Mouse (Mus musculus) erythroblast, adult 5-6 weeks (primary cell): ENCODE measurements around the gene Matn3. TPM values are rescaled to one million over a fixed set of nuclear protein-coding genes. Genes with fewer than 3 reads are reported as not detected.

Source experiments
- ATAC-seq: replicated peaks from 2 replicates; pipeline ENCODE4 v1.8.0; 2016; ENCODE audit warnings: moderate number of reproducible peaks, mild to moderate bottlenecking, moderate TSS enrichment, inconsistent platforms; ENCODE audit not compliant: poor library complexity, low FRiP score, severe bottlenecking
- total RNA-seq, 2 experiments: library from RNA; stranded (forward) in 1 of 2; stranded (reverse) in 1 of 2; fragments of 150-400 nt in 1 of 2; fragments of 200-764, 138-1000 nt in 1 of 2; gene quantifications; 2 replicates each; pipeline versions ENCODE4 v1.2.3 to v1.2.4; 2015 to 2017; ENCODE audit warnings: low replicate concordance in 2 of 2

Matn3 gene
- total RNA-seq (2015; ENCODE audit: low replicate concordance) = not detected in 2 replicates
- not detected in 2 replicates for total RNA-seq (2017; ENCODE audit: low replicate concordance)

DNA sequence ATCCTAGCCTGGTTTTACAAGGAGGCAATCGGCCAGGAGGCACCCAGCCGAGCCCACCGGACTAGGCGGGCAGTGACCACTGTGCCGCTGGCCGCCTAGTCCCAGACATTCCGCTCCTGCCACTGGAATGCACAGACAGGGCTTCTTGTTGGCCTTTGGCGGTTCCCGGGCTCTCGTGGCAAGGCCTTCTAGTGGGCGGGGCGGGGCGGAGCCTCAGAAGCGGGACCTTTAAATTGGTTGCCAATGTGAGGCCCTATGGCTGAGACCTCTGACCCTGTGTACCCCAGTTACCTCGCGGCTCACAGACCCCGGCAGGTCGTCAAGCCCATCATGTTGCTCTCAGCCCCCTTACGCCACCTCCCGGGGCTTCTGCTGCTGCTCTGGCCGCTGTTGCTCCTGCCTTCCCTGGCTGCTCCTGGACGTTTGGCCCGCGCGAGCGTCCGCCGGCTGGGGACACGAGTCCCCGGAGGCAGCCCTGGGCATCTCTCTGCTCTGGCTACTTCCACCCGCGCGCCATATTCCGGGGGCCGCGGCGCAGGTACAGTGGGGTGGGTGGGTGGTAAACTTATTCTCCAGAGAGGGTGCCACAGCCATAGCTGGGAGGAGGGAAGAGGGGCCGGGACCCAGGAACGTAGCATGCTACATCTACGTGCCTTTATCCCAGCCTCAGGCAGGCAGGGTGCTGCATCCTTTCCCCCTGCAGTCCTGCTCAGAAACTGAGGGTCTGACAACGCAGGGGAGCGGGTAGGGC lies at the start of gene Matn3:
Gene Matn3 (plus strand): TSS at position 216 of the 751 bp plus-strand sequence.
- peak; percentile 60; the same call in 1 of the 2 replicates for ATAC-seq

DNA sequence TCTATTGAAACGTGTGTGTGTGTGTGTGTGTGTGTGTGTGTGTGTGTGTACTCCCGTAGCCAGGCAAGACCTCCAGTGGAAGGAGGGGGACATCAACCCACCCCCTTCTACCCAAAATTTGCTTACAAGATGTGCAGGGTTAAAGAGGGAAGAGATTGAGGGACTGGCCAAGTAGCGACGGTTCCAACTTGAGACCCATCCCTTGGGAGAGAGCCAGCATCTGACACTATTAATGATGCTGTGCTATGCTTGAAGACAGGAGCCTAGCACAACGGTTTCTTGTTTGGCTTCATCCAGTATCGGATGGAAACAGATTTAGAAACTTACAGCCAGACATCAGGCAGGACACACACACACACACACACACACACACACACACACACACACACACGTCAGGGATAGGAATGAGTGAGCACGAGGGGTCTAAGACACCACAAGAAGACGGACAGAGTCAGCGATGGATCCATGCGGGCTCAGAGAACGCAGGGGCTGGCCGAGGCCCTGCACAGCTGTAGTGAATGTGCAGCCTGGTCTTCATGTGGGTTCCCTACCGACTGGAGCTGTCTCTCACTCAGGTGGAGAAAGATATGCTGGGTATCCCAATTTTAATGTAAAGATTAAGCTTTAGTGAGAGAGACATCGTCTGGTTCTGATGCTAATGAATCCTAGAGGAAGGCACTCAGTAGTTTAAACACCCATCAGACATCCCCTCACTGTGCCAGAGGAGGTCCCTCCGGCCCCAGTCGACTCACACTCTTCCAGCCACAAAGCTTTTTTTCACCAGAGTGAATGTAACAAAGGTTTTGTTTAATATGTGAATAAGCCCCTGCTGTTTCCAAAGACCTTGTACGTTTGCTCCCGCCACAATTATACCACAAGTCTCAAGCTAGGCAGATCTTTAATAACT lies 48.6 kb upstream of the Matn3 start:
- no peak for ATAC-seq

DNA sequence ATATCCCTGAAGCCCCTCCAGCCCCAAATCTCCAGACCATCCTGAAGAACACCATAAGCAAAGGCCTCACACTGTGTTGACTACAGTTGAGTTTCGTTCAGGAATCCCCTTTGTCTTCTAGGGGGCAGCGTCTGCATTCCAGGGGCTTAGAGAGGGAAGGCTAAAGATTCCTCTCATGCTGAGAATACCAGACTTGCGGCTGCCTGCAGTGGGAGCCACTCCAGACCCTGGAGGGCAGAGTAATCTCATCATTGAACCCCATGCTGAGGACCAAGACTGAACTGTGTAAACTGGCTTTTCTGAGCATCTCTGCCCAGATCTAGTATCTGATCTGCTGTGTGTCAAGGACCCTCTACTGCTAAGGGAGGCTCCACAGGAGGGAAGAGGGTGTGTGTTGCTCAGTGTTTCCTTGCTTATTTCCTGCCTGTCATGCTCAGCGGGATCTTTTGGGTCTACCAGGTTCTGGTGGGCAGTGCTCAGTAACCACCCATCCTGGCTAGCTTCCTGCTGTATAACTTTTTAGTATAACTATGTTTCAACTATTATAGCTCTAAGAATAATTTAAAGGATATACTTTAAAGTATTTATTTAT lies 47.5 kb upstream of the Matn3 start:
- ATAC-seq = no peak

DNA sequence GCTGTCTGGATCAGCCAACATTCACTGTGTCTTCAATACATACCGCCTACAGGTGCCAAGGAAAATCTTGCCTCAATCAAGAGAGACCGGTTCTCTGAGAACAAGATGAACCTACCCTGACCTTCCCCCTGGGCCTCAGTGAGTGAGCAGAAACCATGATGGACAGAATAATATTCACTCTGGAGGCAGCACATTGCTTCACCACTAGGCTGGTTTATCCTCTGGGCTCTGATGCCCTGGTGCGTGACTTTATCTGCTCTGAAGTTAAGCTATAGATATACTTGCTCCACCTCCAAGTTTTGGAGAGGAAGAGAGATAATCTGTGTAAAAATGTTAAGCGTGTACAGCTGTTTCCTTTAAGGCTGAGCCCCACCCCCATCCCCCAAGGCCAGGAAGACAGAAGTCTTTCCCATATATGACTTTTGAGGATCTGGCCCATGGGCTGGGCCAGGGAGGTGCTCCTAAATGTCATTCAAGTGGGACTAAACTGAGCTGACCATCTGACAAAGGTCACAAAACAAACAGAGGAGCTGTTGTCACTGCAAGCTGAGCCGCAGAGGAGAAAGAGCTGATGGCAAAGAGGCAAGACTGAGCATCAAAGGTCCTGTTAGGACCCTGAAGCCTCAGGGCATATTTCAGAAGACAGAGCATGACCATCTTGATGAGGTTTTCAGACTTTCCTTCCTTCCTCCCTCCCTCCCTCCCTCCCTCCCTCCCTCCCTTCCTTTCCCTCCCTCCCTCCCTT lies 46.6 kb upstream of the Matn3 start:
- ATAC-seq = no peak

DNA sequence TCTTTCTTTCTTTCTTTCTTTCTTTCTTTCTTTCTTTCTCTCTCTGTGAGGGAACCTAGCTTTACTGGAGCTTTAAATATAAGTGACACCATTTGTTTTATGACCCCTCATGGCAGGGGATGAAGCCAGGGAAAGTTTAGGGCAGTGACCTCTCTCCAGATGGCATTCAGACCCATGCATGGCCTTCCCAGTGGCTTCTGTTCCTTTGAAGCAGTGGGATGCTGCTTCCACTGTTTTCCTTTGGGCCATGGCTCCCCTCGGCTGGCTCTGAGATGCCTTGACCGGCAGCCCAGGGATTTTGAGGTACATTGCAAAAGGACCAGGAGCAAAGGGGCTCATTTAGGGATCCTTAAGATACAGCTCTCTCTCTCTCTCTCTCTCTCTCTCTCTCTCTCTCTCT lies 45.8 kb upstream of the Matn3 start:
- no peak for ATAC-seq

DNA sequence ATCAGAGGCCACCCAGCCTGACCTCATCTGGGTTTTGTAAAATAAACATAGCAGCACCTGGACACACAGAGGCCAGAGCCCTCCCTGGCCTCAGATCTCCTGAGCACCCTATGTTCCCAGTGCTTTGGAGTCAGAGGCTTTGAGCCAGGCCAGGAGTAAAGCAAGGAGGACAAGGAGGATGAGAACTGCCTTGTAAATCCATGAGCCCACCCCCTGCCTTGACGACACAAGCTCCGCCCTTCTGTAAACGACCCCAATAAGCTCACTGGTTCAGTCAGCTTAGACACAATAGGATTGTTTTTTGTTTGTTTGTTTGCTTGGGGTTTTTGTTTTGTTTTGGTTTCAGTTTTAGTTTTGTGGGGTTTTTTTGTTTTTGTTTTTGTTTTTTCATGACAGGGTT lies 45.2 kb upstream of the Matn3 start:
- no peak for ATAC-seq

DNA sequence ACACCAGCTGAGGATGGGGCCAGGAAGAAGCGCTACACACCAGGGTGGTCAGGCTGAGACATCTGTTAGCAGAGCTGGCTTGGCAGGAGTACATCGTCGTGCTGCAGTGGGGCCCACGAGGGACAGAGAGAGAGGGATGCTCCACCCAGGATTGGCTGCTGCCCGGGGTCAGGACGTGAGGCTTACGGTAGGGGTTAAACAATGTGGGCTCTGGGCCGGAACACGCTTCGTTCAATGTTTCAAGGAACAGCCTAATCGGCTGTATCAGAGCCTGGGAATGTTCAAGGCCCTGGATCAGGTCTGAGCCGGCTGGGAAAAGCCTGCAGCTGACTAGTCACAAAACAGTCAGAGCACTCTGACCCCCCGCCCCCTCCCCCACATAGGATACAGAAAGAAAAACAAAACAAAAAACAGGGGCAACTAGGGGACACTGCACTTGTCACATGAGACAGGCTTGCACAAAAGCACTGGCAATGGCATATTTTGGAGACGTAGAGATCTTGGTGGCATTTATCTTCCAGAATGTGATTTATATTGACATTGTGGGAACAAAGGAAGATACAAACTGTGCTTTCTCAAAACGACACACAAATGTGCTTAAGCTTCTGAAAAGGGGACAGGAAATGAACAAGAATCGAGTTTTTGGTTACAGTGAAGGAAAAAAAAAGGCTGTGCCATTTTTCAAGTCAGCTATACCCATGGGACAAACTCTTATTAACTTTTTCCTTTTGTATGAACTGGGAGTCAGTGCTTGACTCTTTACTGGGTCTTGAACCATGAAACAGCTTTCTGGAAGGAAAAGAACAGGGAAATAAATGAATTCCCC lies 34.7 kb upstream of the Matn3 start:
- ATAC-seq = no peak

DNA sequence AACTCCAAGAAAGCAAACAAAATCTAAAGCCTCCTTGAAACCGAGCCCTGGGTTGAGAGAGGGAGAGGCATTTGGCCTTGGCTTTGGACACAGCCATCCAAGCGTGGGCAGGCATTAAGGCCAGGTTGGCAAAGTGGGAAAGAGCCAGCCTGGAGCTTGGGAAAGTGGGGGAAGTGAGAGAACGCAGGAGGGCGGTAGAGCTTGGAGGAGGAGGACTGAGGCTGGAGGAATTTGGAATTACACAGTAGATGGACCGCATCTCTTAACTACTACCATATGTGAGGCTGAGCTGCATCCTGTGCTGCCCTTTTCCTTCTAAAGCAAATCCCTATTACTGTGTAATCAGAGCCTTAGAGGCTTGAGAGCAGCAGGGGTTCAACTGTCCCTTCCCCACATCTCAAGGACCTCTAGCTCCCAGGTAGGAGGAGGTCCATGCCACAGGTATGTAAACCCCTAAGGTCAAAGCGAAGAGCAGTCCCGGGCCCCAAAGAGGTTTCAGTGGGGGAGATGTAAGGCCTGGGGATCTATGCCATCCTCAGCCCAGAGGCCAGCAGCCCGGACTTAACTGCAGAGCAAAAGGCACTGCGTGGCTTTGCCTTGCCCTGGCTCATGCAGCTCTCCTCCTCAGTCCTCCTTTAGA lies 33.9 kb upstream of the Matn3 start:
- no peak; the same call in 1 of the 2 replicates for ATAC-seq

DNA sequence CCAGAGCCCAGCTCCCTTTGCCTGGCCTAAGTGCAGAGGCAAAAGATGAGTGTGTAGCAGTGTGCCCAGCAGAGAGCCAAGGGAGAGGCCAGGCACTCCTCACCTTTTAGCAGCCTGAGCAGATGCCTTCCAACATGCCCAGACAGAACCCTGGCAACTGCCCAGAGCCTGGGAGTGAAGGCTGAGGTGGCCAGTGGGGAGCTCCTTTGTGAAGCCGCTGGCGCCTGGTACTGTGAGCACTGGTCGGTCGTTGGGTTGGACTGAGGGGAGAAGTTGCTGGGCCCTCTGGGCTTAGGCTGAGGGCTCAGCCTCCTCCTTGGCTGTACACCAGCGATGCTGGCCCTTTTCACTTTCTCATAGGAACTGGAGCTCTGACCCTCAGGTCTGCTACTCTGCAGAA lies 31.4 kb upstream of the Matn3 start:
- ATAC-seq = no peak

DNA sequence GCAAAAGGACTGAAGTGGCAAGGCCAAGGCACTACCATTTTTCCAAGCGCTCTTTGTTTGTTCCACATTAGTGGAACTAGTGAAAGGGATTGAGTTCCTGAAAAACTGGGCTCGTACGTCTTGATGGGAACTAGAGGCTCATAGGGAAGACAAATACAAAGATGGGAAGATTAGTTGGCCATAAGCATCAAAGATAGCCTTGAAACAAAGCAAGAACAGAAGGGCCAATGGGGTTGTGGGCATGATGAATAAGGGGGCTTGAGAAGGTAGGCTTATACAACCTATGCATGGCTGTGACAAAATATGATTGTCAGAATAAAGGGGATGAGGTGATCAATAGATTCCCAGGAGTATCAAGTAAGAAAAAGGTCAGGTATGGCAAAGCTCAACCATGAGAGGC lies 28.5 kb upstream of the Matn3 start:
- no peak for ATAC-seq

DNA sequence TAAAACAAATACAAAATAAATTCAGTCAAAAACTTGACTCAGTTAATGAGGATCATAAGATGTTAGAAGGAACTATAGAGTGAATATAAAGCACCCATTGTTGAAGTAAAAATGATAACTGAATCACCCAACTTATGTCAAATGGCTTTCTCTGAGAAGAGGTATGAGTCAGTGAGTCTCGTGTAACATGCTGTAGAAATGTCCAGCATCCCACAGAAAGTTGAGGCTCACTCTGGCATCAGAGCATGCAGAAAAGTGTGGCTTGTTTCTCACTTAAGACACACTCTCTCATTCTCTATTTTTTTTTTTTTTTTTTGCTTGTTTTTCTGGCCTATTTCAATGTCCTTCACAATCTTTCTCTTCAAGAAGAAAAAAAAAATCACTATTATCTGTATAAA lies 26.7 kb upstream of the Matn3 start:
- no peak for ATAC-seq

DNA sequence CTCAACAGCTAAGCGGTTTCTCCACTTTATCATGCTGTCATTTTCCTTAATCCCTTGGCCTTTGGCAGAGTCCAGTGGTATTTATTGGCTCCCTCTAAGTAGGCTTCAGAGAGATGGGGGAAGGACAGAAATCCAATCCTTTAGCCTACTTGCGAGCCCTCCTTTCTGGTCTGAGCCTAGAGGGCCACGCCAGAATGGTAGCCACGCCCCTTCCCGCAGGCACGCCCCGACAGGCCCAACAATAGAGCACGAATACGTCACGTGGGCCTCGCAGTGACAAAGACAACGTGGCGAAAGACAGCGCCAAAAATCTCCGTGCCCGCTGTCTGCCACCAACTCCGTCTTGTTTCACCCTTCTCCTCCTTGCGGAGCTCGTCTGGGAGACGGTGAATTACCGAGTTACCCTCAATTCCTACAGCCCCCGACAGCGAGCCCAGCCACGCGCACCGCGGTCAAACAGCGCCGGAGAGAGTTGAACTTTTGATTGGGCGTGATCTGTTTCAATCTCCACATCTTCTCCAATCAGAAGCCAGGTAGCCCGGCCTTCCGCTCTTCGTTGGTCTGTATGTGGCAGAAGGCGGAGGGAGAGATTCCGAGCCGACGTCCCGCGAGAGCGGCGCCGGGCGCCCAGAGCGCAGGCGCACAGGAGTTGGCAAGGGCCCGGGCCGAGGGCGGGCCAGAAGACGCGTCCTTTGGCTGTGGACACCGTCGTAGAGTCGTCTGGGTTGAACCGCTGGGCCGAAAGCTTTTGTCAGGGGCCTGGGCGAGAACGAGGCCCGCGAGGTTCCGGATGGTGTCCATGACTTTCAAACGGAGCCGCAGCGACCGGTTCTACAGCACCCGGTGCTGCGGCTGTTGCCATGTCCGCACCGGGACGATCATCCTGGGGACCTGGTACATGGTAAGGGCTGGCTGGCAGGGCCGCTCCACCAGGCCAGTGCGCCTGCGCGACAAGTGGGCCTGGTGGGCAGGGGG lies 26.0 kb upstream of the Matn3 start, which contains the start of gene Laptm4a:
Gene Laptm4a (plus strand): TSS at position 271 of the 975 bp plus-strand sequence.
- peak; percentile 88 for ATAC-seq

DNA sequence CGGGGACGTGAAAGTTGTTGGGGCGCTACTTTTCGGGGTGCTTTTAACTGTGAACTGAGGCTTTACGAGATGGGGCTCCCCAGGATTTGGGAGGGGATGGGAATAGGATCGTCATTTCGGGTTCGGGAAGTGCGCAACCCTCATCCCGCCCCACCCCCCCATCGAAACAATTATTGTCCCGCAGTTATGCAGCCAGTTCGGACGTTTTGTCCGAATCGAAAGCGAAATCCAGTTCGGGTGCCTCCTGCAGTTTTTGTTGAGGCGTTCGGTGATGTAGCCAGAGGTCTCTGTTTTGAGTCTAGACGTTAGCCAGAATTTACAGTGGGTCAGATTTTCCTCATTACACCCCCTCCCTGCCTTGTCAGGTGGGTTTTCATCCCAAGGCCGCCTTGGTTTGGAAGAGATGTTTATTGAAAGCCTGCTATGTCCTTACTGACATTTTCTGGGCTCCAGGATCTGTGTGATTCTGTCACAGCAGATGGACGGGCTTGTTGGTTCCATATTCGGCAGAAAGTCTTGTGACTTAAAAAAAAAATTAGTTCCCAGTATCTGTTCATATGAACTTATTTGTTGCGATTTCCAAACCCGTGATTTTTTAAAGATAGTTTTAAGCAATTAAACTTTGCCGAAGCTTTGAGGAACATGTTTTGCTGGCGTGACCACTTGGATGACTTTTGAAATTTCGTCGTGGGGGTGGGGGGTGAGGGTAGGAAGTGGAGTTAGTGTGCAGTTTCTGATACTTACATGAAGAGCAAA lies 25.2 kb upstream of the Matn3 start:
- no peak for ATAC-seq

DNA sequence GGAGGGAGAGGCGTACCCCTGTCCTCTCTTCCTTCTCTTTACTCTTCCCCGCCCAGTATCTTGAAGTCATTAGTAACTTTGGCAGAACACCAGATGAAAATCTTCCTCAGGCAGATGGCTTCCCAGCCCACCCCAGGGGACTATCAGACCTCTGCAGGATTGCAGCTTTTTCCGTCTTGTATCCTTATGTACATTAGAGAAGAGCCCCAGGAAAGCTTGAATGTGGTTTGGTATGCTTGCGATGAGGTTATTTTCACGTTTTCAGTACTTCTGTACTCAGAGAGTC lies 24.7 kb upstream of the Matn3 start:
- peak; percentile 70 for ATAC-seq

DNA sequence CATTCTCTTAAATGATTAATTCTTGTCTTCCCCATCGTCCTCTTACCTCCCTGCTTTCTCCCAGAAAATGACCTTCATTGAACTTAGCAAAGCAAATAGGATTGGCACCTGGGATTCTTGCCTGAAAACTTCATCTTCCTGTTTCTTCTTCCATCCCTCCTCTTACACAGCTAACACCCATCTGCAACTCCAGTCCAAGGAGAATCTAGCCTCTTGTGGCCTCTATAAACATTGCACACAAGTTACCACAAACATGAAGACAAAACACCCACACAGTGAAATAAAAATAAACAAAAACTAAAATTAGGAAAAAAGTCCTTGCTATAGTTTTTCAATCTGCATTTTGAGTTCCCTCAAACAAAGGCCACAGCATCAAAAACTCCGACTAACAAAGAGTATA lies 24.1 kb upstream of the Matn3 start:
- ATAC-seq = no peak

DNA sequence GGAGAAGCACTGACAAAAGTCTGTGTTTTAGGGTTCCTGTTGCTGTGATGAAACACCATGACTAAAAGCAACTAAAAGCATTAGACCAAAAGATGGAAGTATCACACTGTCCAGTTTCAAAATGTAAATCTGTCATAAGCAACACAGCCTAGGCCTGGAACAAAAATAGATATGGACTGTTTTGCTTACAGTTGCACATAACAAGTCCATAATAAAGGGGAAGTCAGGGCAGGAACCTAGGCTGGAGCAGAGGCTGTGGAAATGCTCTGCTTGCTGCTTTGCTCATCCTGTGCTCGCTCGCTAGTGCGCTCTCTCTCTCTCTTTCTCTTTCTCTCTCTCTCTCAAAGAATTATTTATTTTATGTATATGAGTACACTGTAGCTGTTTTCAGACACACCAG lies 20.1 kb upstream of the Matn3 start:
- ATAC-seq = no peak

DNA sequence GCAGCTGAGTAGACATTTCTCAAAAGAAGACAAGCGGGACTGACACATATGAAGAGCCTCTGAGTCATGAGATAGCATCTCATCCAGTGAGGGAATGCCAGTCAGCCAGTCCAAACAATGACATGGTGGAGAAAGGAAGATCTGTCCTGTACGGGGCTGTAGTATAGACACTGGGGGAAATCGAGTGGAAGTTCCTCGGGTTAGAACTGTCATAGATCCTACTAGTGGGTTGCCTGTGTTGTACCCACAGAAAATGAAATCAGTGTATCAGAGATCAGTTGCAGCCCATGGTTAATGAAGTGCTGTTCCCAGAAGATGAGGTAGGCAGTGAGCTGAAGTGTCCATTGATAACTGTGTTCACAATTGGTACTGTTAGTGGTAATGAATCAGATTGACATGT lies 19.0 kb upstream of the Matn3 start:
- ATAC-seq = no peak
